Mouse (Mus musculus) C2C12 (cell line): ENCODE measurements around the gene Pla1a.

Experiments
- CEBPB ChIP-seq: IDR thresholded peaks from one replicate; pipeline ENCODE4 v1.6.1; 2011; ENCODE audit warnings: low read depth, mild to moderate bottlenecking, control low read depth, moderate library complexity
- CTCF ChIP-seq: IDR thresholded peaks from one replicate; pipeline ENCODE4 v1.5.1; 2011; ENCODE audit not compliant: control insufficient read depth, insufficient read depth, insufficient read length
- MAX ChIP-seq: IDR thresholded peaks from one replicate; pipeline ENCODE4 v1.6.1; 2011; ENCODE audit warnings: mild to moderate bottlenecking, control low read depth
- MYOD1 ChIP-seq: IDR thresholded peaks from one replicate; pipeline ENCODE4 v1.6.1; 2011; ENCODE audit warnings: low read depth; ENCODE audit not compliant: control insufficient read depth, insufficient read length

DNA sequence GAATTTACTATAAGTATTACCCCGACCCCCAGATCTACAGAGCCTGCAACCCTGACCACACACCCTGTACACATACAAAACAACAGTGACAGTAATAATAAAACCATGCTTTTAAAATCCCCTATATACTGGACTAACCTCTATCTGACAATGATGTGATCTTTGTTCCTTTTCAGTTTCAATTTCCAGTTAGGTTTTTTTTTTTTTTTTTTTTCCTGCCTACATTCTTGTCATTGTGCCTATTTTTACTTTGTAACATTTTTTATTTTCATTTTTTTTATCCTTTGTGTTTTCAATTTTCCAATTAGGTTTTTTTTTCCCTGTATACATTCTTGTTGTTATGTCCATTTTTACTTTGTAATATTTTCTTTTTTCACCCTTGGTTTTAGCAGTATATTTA, 7.1 kb downstream of the Pla1a start:
- no peak for TF ChIP-seq CEBPB
- TF ChIP-seq CTCF, result no peak
- TF ChIP-seq MAX, result no peak
- no peak for TF ChIP-seq MYOD1
